Mouse (Mus musculus): ENCODE data around the gene Veph1. TPM values are rescaled to one million over a fixed set of nuclear protein-coding genes. Genes with fewer than 3 reads are reported as not detected.
A peak's percentile ranks its signal among the peaks of the same experiment; 100 is the strongest.

The Veph1 gene
- total and polyA plus RNA-seq, 2 experiments from 2014 or later: 0.75 to 0.84 TPM

DNA sequence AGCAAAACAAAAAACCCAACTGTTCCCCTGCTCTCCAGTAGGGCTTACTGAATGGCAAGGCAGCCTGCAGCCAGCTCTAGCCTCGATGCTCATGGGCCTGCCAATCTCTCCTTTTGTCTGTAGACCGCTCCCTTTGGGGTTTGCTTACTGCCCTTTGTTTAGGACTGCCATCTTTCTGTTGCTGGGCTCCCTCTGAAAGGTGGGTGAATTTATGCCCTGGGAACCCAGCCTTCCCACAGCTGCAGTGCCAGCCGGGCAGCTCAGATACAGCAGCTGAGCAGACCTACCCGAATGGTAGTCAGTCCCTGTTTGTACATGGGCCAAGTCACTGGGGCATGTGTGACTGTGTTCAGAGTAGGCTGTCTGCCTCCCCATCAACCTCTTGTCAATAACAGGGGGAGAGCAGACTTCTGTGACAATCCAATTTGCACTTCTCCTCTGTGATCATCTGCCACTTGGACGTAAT is 28.9 kb upstream of the Veph1 start:
- TF ChIP-seq CTCF (IDR thresholded peaks at IDR 0.05; ENCODE audit: low read depth): peak; percentile 53
- H3K4me3 ChIP-seq (ENCODE audit: low read length): no peak overlapping the region
- no peak overlapping the region for H3K9ac ChIP-seq (replicated peaks; ENCODE audit: low read length)
- DNase-seq (ENCODE audit: low spot score) (peak; percentile 80), ATAC-seq (peak; percentile 95)
- 19% methylated on average over 5 of the region's 5 CpGs for WGBS
- no peak overlapping the region for H3K4me2 ChIP-seq (ENCODE audit: low read depth, low read length)
- peak overlapping the region; percentile 27 for H3K27ac ChIP-seq
- no peaks in the 10 kb centered on the region for H3K9me3 ChIP-seq (ENCODE audit: low read length)
- H3K4me1 ChIP-seq (ENCODE audit: insufficient read depth, low read length): no peaks in the 10 kb centered on the region
- no peaks in the 10 kb centered on the region for H3K36me3 ChIP-seq (ENCODE audit: insufficient read depth, low read length)
- H3K27me3 ChIP-seq (ENCODE audit: insufficient read depth, low read length): no peaks in the 10 kb centered on the region

- H3K9ac ChIP-seq (replicated peaks; ENCODE audit: low read length): no peak overlapping the region
- no peak overlapping the region for H3K27ac ChIP-seq
- H3K36me3 ChIP-seq (ENCODE audit: insufficient read depth, low read length): no peaks in the 10 kb centered on the region
- H3K27me3 ChIP-seq (ENCODE audit: insufficient read depth, low read length): no peaks in the 10 kb centered on the region
- no peak for ATAC-seq
- no peaks in the 10 kb centered on the region for H3K4me1 ChIP-seq (ENCODE audit: insufficient read depth, low read length)
- TF ChIP-seq CTCF (IDR thresholded peaks at IDR 0.05; ENCODE audit: low read depth): no peak
- H3K9me3 ChIP-seq (ENCODE audit: low read length): no peaks in the 10 kb centered on the region
- DNase-seq (ENCODE audit: low spot score): no peak
- no peak overlapping the region for H3K4me3 ChIP-seq (ENCODE audit: low read length)
- 82% methylated on average over 8 of the region's 8 CpGs for WGBS
- no peak overlapping the region for H3K4me2 ChIP-seq (ENCODE audit: low read depth, low read length)
Observed at GRCm38 (mm10) chr3:66314793-66315715, 18.4 kb upstream of the Veph1 start.

DNA sequence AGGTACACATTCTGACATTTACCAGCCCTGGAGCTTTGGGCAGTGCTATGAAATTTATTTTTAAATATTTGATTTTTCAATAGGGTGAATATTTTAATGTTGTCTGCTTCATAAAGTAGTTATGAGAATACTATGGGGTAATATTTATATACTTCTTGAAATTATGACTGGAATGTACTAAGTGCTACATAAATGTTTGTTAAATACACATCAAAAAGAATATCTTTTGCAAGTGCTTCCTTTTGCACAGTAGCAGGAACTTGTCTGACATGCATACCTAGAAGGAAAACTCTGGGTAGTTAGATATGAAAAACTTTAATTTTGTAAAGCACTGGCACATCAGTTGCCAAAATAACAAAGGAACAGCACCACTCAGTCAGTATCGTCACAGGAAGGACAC is 13.9 kb upstream of the Veph1 start:
- no peaks in the 10 kb centered on the region for H3K4me1 ChIP-seq (ENCODE audit: insufficient read depth, low read length)
- H3K4me2 ChIP-seq (ENCODE audit: low read depth, low read length): no peak overlapping the region
- 92% methylated on average over 1 of the region's 1 CpGs for WGBS
- H3K4me3 ChIP-seq (ENCODE audit: low read length): no peak overlapping the region
- TF ChIP-seq CTCF (IDR thresholded peaks at IDR 0.05; ENCODE audit: low read depth): no peak
- DNase-seq (ENCODE audit: low spot score) (no peak), ATAC-seq (no peak)
- no peaks in the 10 kb centered on the region for H3K36me3 ChIP-seq (ENCODE audit: insufficient read depth, low read length)
- no peaks in the 10 kb centered on the region for H3K27me3 ChIP-seq (ENCODE audit: insufficient read depth, low read length)
- H3K27ac ChIP-seq: no peak overlapping the region
- H3K9me3 ChIP-seq (ENCODE audit: low read length): no peaks in the 10 kb centered on the region
- no peak overlapping the region for H3K9ac ChIP-seq (replicated peaks; ENCODE audit: low read length)

- no peak for DNase-seq (ENCODE audit: low spot score)
- no peak for ATAC-seq
- whole genome bisulfite sequencing: 96% methylated on average over 1 of the region's 1 CpGs
- Histone ChIP-seq H3K4me3 (ENCODE audit: low read length) (no peak overlapping the region), H3K9ac (replicated peaks; ENCODE audit: low read length) (no peak overlapping the region), H3K27ac (no peak overlapping the region), H3K4me1 (ENCODE audit: insufficient read depth, low read length) (no peaks in the 10 kb centered on the region), H3K9me3 (ENCODE audit: low read length) (no peaks in the 10 kb centered on the region), H3K36me3 (ENCODE audit: insufficient read depth, low read length) (no peaks in the 10 kb centered on the region), H3K4me2 (ENCODE audit: low read depth, low read length) (no peak overlapping the region), H3K27me3 (ENCODE audit: insufficient read depth, low read length) (no peaks in the 10 kb centered on the region)
- no peak for TF ChIP-seq CTCF (IDR thresholded peaks at IDR 0.05; ENCODE audit: low read depth)
Observed at GRCm38 (mm10) chr3:66309531-66309930, 12.9 kb upstream of the Veph1 start.

- 26% methylated on average over 9 of the region's 9 CpGs for whole genome bisulfite sequencing
- H3K4me2 ChIP-seq (ENCODE audit: low read depth, low read length): no peak overlapping the region
- no peak overlapping the region for H3K4me3 ChIP-seq (ENCODE audit: low read length)
- peak; percentile 30 for DNase-seq (ENCODE audit: low spot score)
- H3K36me3 ChIP-seq (ENCODE audit: insufficient read depth, low read length): no peaks in the 10 kb centered on the region
- no peaks in the 10 kb centered on the region for H3K4me1 ChIP-seq (ENCODE audit: insufficient read depth, low read length)
- no peak for TF ChIP-seq CTCF (IDR thresholded peaks at IDR 0.05; ENCODE audit: low read depth)
- no peak for ATAC-seq
- no peaks in the 10 kb centered on the region for H3K9me3 ChIP-seq (ENCODE audit: low read length)
- H3K9ac ChIP-seq (replicated peaks; ENCODE audit: low read length): no peak overlapping the region
- no peaks in the 10 kb centered on the region for H3K27me3 ChIP-seq (ENCODE audit: insufficient read depth, low read length)
- no peak overlapping the region for H3K27ac ChIP-seq
Observed at GRCm38 (mm10) chr3:66295236-66295635, 1.4 kb downstream of the Veph1 start.

DNA sequence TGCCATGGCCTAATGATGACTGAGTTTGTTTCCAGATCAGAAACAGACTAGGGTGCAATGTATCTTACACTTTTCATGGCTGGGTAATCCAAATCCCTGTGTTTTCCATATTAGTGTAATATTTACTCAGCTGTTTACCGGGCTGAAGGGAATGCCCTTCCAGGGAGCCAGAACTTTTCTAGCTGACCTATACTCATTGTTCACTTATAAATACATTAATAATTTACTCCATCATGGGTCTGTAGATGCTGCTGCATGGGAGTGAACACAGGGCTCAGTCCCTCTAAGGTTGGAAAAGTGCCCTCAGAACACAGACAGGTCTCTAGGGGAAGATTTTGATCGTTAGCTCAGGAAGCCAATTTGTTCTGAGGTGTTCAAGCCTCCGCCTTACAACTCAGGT is 1.9 kb downstream of the Veph1 start:
- ATAC-seq: no peak
- Histone ChIP-seq H3K9me3 (ENCODE audit: low read length) (no peaks in the 10 kb centered on the region), H3K9ac (replicated peaks; ENCODE audit: low read length) (no peak overlapping the region), H3K36me3 (ENCODE audit: insufficient read depth, low read length) (no peaks in the 10 kb centered on the region), H3K27ac (no peak overlapping the region), H3K27me3 (ENCODE audit: insufficient read depth, low read length) (no peaks in the 10 kb centered on the region), H3K4me3 (ENCODE audit: low read length) (no peak overlapping the region), H3K4me1 (ENCODE audit: insufficient read depth, low read length) (no peaks in the 10 kb centered on the region), H3K4me2 (ENCODE audit: low read depth, low read length) (no peak overlapping the region)
- no peak for DNase-seq (ENCODE audit: low spot score)
- WGBS: 56% methylated on average over 3 of the region's 3 CpGs
- no peak for TF ChIP-seq CTCF (IDR thresholded peaks at IDR 0.05; ENCODE audit: low read depth)
